Mouse (Mus musculus): ENCODE data around the gene Ppp6r2. TPM values are rescaled to one million over a fixed set of nuclear protein-coding genes. Genes with fewer than 3 reads are reported as not detected.

Gene Ppp6r2
- total RNA-seq, 2 experiments from 2014 or later, result 157 to 167 TPM

GRCm38 (mm10) chr15:89249063-89249462 is 37.7 kb downstream of the Ppp6r2 start:
- no peak for DNase-seq (ENCODE audit: low spot score in 2 of 2)

GRCm38 (mm10) chr15:89255330-89255729 is 44.0 kb downstream of the Ppp6r2 start:
- DNase-seq (ENCODE audit: low spot score in 2 of 2), result no peak

- DNase-seq (ENCODE audit: low spot score in 2 of 2), result no peak
Measured at GRCm38 (mm10) chr15:89258997-89259396, 47.6 kb downstream of the Ppp6r2 start.

- no peak for DNase-seq (ENCODE audit: low spot score in 2 of 2)
Measured at GRCm38 (mm10) chr15:89264485-89264884, 53.1 kb downstream of the Ppp6r2 start.

- no peak for DNase-seq (ENCODE audit: low spot score in 2 of 2)
Measured at GRCm38 (mm10) chr15:89275497-89275896, 64.1 kb downstream of the Ppp6r2 start.

GRCm38 (mm10) chr15:89277366-89277765 is 66.0 kb downstream of the Ppp6r2 start:
- no peak for DNase-seq (ENCODE audit: low spot score in 2 of 2)

GRCm38 (mm10) chr15:89282546-89282945 is 71.2 kb downstream of the Ppp6r2 start:
- no peak for DNase-seq (ENCODE audit: low spot score in 2 of 2)

GRCm38 (mm10) chr15:89284094-89284493 is 72.7 kb downstream of the Ppp6r2 start:
- no peak for DNase-seq (ENCODE audit: low spot score in 2 of 2)

GRCm38 (mm10) chr15:89285004-89285403 is 73.7 kb downstream of the Ppp6r2 start:
- no peak for DNase-seq (ENCODE audit: low spot score in 2 of 2)

- no peak for DNase-seq (ENCODE audit: low spot score in 2 of 2)
Measured at GRCm38 (mm10) chr15:89285478-89285877, 74.1 kb downstream of the Ppp6r2 start.

- no peak for DNase-seq (ENCODE audit: low spot score in 2 of 2)
Measured at GRCm38 (mm10) chr15:89286114-89286513, 74.8 kb downstream of the Ppp6r2 start.

- no peak for DNase-seq (ENCODE audit: low spot score in 2 of 2)
Measured at GRCm38 (mm10) chr15:89286582-89286981, 75.2 kb downstream of the Ppp6r2 start.

- no peak for DNase-seq (ENCODE audit: low spot score in 2 of 2)
Measured at GRCm38 (mm10) chr15:89288227-89288767, 76.9 kb downstream of the Ppp6r2 start.

GRCm38 (mm10) chr15:89289455-89289854 is 78.1 kb downstream of the Ppp6r2 start:
- no peak for DNase-seq (ENCODE audit: low spot score in 2 of 2)

GRCm38 (mm10) chr15:89291521-89291920 is 80.2 kb downstream of the Ppp6r2 start:
- no peak for DNase-seq (ENCODE audit: low spot score in 2 of 2)

- DNase-seq (ENCODE audit: low spot score in 2 of 2), result no peak
Measured at GRCm38 (mm10) chr15:89292795-89293194, 81.4 kb downstream of the Ppp6r2 start.

- DNase-seq (ENCODE audit: low spot score in 2 of 2), result no peak
Measured at GRCm38 (mm10) chr15:89293778-89294177, 82.4 kb downstream of the Ppp6r2 start.

GRCm38 (mm10) chr15:89295580-89296165 is 84.3 kb downstream of the Ppp6r2 start:
- no peak for DNase-seq (ENCODE audit: low spot score in 2 of 2)

GRCm38 (mm10) chr15:89296465-89296864 is 85.1 kb downstream of the Ppp6r2 start:
- no peak for DNase-seq (ENCODE audit: low spot score in 2 of 2)

- DNase-seq (ENCODE audit: low spot score in 2 of 2), result peak; percentile 49 to 79
Measured at GRCm38 (mm10) chr15:89297695-89298094, 86.3 kb downstream of the Ppp6r2 start.

GRCm38 (mm10) chr15:89300180-89300579 is 88.8 kb downstream of the Ppp6r2 start:
- no peak for DNase-seq (ENCODE audit: low spot score in 2 of 2)

- no peak for DNase-seq (ENCODE audit: low spot score in 2 of 2)
Measured at GRCm38 (mm10) chr15:89300600-89300999, 89.2 kb downstream of the Ppp6r2 start.

GRCm38 (mm10) chr15:89305966-89306365 is 94.6 kb downstream of the Ppp6r2 start:
- DNase-seq (ENCODE audit: low spot score in 2 of 2), result no peak
